Mouse (Mus musculus) urinary bladder, postnatal 0 days (tissue): ENCODE data around the gene Ubl3. TPM values are rescaled to one million over a fixed set of nuclear protein-coding genes. Genes with fewer than 3 reads are reported as not detected.

Experiments used
- polyA plus RNA-seq: library from polyadenylated mRNA; unstranded; fragments of >200 nt; fragmentation: Nextera tagmentation; extraction: Ambion mirVana; gene quantifications from 2 replicates; pipeline ENCODE4 v1.2.1, GENCODE M21; 2015

The Ubl3 gene
- polyA plus RNA-seq, result 69.6 and 79.5 TPM in 2 replicates

GRCm38 (mm10) chr5:148552187-148553071, at the start of gene Ubl3:
Gene Ubl3, minus strand, starts transcription at chr5:148552789.

Other genes starting within 250 kb of the Ubl3 start
- gene Slc7a1, start 152.9 kb downstream of the Ubl3 start, polyA plus RNA-seq, result 27.5 and 36.2 TPM in 2 replicates